Mouse (Mus musculus): ENCODE data around the gene Olfr1463. TPM values are rescaled to one million over a fixed set of nuclear protein-coding genes. Genes with fewer than 3 reads are reported as not detected.

The Olfr1463 gene
- polyA plus RNA-seq (2012; rRNA removed) = not detected in 2 replicates

DNA sequence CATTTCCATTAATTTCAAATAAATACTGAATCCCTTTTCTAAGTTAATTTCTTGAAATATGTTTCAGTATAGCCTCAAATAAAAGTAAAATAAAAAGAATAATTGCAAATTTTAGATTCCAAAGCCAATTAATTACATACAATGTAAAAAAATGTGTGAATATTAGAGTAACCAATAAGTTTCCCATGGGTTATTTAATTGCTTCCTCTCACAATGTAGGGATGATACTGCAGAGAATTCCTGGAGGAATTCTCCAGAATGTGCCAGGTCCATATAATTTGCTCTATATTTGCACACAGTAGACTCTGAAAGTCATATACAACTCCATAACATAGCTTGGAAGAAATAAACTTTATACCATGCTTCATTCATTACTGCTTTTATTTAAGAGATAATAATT lies at the start of gene Olfr1463:
TSS of gene Olfr1463 (plus strand) at position 301 of the 400 bp plus-strand sequence.

GRCm38 (mm10) chr19:13185434-13185833 lies 45.7 kb upstream of the Olfr1463 start, which contains the start of gene Olfr1462:
Gene Olfr1462, plus strand, starts transcription at chr19:13185734.

Other genes with a start within 250 kb of the Olfr1463 start
- not detected in 2 replicates for gene Olfr1451, start 236.3 kb upstream of the Olfr1463 start, polyA plus RNA-seq (2012; rRNA removed)
- gene Olfr1453, start 203.0 kb upstream of the Olfr1463 start, polyA plus RNA-seq (2012; rRNA removed) = not detected in 2 replicates
- gene Olfr1454, start 170.7 kb upstream of the Olfr1463 start, polyA plus RNA-seq (2012; rRNA removed) = not detected in 2 replicates
- gene Olfr1457, start 133.4 kb upstream of the Olfr1463 start, polyA plus RNA-seq (2012; rRNA removed) = not detected in 2 replicates
- gene Olfr1458, start 124.6 kb upstream of the Olfr1463 start, polyA plus RNA-seq (2012; rRNA removed) = not detected in 2 replicates
- gene Olfr1459, start 81.8 kb upstream of the Olfr1463 start, polyA plus RNA-seq (2012; rRNA removed) = not detected in 2 replicates
- gene Olfr1461, start 68.3 kb upstream of the Olfr1463 start, polyA plus RNA-seq (2012; rRNA removed) = not detected in 2 replicates
- gene Olfr1462, start 45.6 kb upstream of the Olfr1463 start, polyA plus RNA-seq (2012; rRNA removed) = not detected in 2 replicates
- gene Olfr1465, start 84.2 kb downstream of the Olfr1463 start, polyA plus RNA-seq (2012; rRNA removed) = not detected in 2 replicates
- gene Olfr1466, start 107.5 kb downstream of the Olfr1463 start, polyA plus RNA-seq (2012; rRNA removed) = not detected in 2 replicates
- gene Olfr1467, start 130.9 kb downstream of the Olfr1463 start, polyA plus RNA-seq (2012; rRNA removed) = not detected in 2 replicates
- gene Olfr1469, start 176.5 kb downstream of the Olfr1463 start, polyA plus RNA-seq (2012; rRNA removed) = not detected in 2 replicates
- not detected in 2 replicates for gene Olfr1471, start 212.1 kb downstream of the Olfr1463 start, polyA plus RNA-seq (2012; rRNA removed)
- not detected in 2 replicates for gene Olfr1472, start 224.8 kb downstream of the Olfr1463 start, polyA plus RNA-seq (2012; rRNA removed)
- not detected in 2 replicates for gene Olfr1474, start 238.2 kb downstream of the Olfr1463 start, polyA plus RNA-seq (2012; rRNA removed)
- not detected in 2 replicates for gene Olfr1475, start 248.9 kb downstream of the Olfr1463 start, polyA plus RNA-seq (2012; rRNA removed)

Data from ovary, adult 2 months (tissue).